7 mouse cellular contexts compared by ENCODE assay signal in genomic region chr2:156991470-156992319, GRCm38 (mm10). TPM values are rescaled to one million over a fixed set of nuclear protein-coding genes. Genes with fewer than 3 reads are reported as not detected.
DNase-seq lines count a peak whose midpoint lies in the region; ATAC-seq lines count a peak whose summit lies in the region.

TSS of gene Ndrg3 (minus strand) at chr2:156992056.

- peak; percentile 97 for ATAC-seq in intestine, embryonic 16.5 days
- ATAC-seq in midbrain, embryonic 11.5 days (ENCODE audit: low FRiP score): peak; percentile 95

- peak within 1 kb of the TSS; percentile 93 for H3K9ac ChIP-seq in intestine, embryonic 16.5 days (ENCODE audit: low read depth, low read length)
- H3K9ac ChIP-seq in midbrain, embryonic 11.5 days (ENCODE audit: low read length): peak within 1 kb of the TSS; percentile 82

- peak; percentile 95 for DNase-seq in adrenal gland, adult 8-10 months
- peak; percentile 93 for DNase-seq in embryo, embryonic 9.5 days (ENCODE audit: extremely low spot score)
- peak; percentile 93 to 97 for DNase-seq in gastrocnemius, postnatal 4 days (ENCODE audit: low spot score in 2 of 2)
- DNase-seq in left cerebral cortex, postnatal 36 days (ENCODE audit: low spot score in 2 of 2): peak; percentile 95 to 96
- DNase-seq in midbrain, embryonic 11.5 days (ENCODE audit: low spot score, missing footprints): peak; percentile 100
- DNase-seq in skeletal muscle tissue, adult 2 months (ENCODE audit: low read depth, low spot score): peak; percentile 99

- intact Hi-C loops in left cerebral cortex, postnatal 36 days (cut with DNase I): loop anchor here (5.0 kb wide), 2 partner anchors 39 to 54 kb away; no protein-coding TSS in a partner anchor

- under 1% methylated on average over 66 of the region's 66 CpGs for WGBS in intestine, embryonic 16.5 days
- WGBS in midbrain, embryonic 11.5 days: under 1% methylated on average over 57 of the region's 66 CpGs

- H3K27me3 ChIP-seq in intestine, embryonic 16.5 days (replicated peaks; ENCODE audit: control insufficient read depth, insufficient read depth, low read length): no peaks in the 10 kb centered on the region
- H3K27me3 ChIP-seq in midbrain, embryonic 11.5 days (ENCODE audit: control insufficient read depth, insufficient read depth, low read length): no peaks in the 10 kb centered on the region

- H3K4me1 ChIP-seq in intestine, embryonic 16.5 days (ENCODE audit: control insufficient read depth, insufficient read depth, low read length): peaks cover 3% of the 10 kb centered on the region; the same call in 1 of the 2 replicates
- peaks cover 9% of the 10 kb centered on the region for H3K4me1 ChIP-seq in midbrain, embryonic 11.5 days (ENCODE audit: control insufficient read depth, insufficient read depth, low read length)

- H3K9me3 ChIP-seq in intestine, embryonic 16.5 days (ENCODE audit: control insufficient read depth, low read length): no peaks in the 10 kb centered on the region
- no peaks in the 10 kb centered on the region for H3K9me3 ChIP-seq in midbrain, embryonic 11.5 days (ENCODE audit: control insufficient read depth, low read length)

- peak within 1 kb of the TSS; percentile 96 for H3K4me3 ChIP-seq in intestine, embryonic 16.5 days (ENCODE audit: low read length)
- H3K4me3 ChIP-seq in midbrain, embryonic 11.5 days (ENCODE audit: low read depth, low read length): peak within 1 kb of the TSS; percentile 82

- H3K4me2 ChIP-seq in intestine, embryonic 16.5 days (ENCODE audit: low read depth, low read length): peak within 1 kb of the TSS; percentile 94
- peak within 1 kb of the TSS; percentile 92 for H3K4me2 ChIP-seq in midbrain, embryonic 11.5 days

- H3K36me3 ChIP-seq in intestine, embryonic 16.5 days (ENCODE audit: control insufficient read depth, insufficient read depth, low read length): peaks cover 3% of the 10 kb centered on the region; the same call in 1 of the 2 replicates
- 0 out of 2 replicates have a peak, but pooled peaks cover 8% of the 10 kb centered on the region for H3K36me3 ChIP-seq in midbrain, embryonic 11.5 days (ENCODE audit: control insufficient read depth, insufficient read depth, low read length)

- H3K27ac ChIP-seq in intestine, embryonic 16.5 days (ENCODE audit: low read length): no peak within 1 kb of the TSS
- H3K27ac ChIP-seq in midbrain, embryonic 11.5 days (ENCODE audit: low read depth, low read length): peak within 1 kb of the TSS; percentile 15; the same call in 1 of the 2 replicates

RNA-seq across cellular contexts. Expression of gene Ndrg3, which starts in this region (rescaled TPM):
- total RNA-seq in adrenal gland, adult 8-10 months (2022): 10 to 100 TPM; 54.3 to 81.0 (median 75.3) TPM
- 10 to 100 TPM; 23.2 to 24.0 TPM for total RNA-seq in gastrocnemius, postnatal 4 days (2021)
- 46.7 and 47.6 TPM in 2 replicates for polyA plus RNA-seq in intestine, embryonic 16.5 days (2015; fragmentation: Nextera tagmentation; extraction: Ambion mirVana)
- 100 to 1,000 TPM; 495 to 546 TPM for total RNA-seq in left cerebral cortex, postnatal 36 days (2021)
- polyA plus RNA-seq in midbrain, embryonic 11.5 days (2014; fragmentation: Nextera tagmentation; extraction: Ambion mirVana): 48.1 and 48.2 TPM in 2 replicates

Comparison
In these comparisons a context has a peak if more than half of its experiments do, and no peak if none do; other contexts are left out.
1. RNA of gene Ndrg3 (total RNA-seq): 495 to 546 TPM in left cerebral cortex, postnatal 36 days; 54.3 to 81.0 TPM in adrenal gland, adult 8-10 months and 23.2 to 24.0 TPM in gastrocnemius, postnatal 4 days; every median in the first group is over 4 times any median in the second.
2. Peak in every context shown above with its lines, with median percentiles within 50 percentile points of each other: DNase-seq.